Mouse (Mus musculus): Measurements from ENCODE around the gene Aadat. TPM values are rescaled to one million over a fixed set of nuclear protein-coding genes. Genes with fewer than 3 reads are reported as not detected.
A peak's percentile ranks its signal among the peaks of the same experiment; 100 is the strongest.
"Not testable (repeated sequence)": the region's sequence is repeated elsewhere in the genome, so short reads cannot be mapped to it uniquely, and the experiment has no call there.

The Aadat gene
- polyA plus RNA-seq (2012; rRNA removed), result 0.78 and 0.93 TPM in 2 replicates

- peak; percentile 96 for DNase-seq (ENCODE audit: low read depth)
- TF ChIP-seq CTCF (IDR thresholded peaks at IDR 0.05; ENCODE audit: borderline replicate concordance, extremely low read depth, insufficient read depth, insufficient read length) (peak; percentile 70; the same call in 1 of the 2 replicates), POLR2A (IDR thresholded peaks at IDR 0.05; ENCODE audit: borderline replicate concordance, extremely low read depth, insufficient read depth, insufficient read length, poor library complexity, severe bottlenecking) (no peak)
Measured at GRCm38 (mm10) chr8:60505653-60506521, at the start of gene Aadat. Gene Aadat, plus strand, starts transcription at chr8:60505932.

GRCm38 (mm10) chr8:60466686-60467335 lies 38.9 kb upstream of the Aadat start:
- DNase-seq (ENCODE audit: low read depth), result peak; percentile 89
- peak; percentile 94 for TF ChIP-seq CTCF (IDR thresholded peaks at IDR 0.05; ENCODE audit: borderline replicate concordance, extremely low read depth, insufficient read depth, insufficient read length)
- TF ChIP-seq POLR2A (IDR thresholded peaks at IDR 0.05; ENCODE audit: borderline replicate concordance, extremely low read depth, insufficient read depth, insufficient read length, poor library complexity, severe bottlenecking), result no peak

GRCm38 (mm10) chr8:60490147-60490546 lies 15.6 kb upstream of the Aadat start:
- no peak for DNase-seq (ENCODE audit: low read depth)
- TF ChIP-seq POLR2A (IDR thresholded peaks at IDR 0.05; ENCODE audit: borderline replicate concordance, extremely low read depth, insufficient read depth, insufficient read length, poor library complexity, severe bottlenecking) (no peak), CTCF (IDR thresholded peaks at IDR 0.05; ENCODE audit: borderline replicate concordance, extremely low read depth, insufficient read depth, insufficient read length) (no peak)

GRCm38 (mm10) chr8:60491871-60492270 lies 13.9 kb upstream of the Aadat start:
- no peak for DNase-seq (ENCODE audit: low read depth)
- TF ChIP-seq CTCF (IDR thresholded peaks at IDR 0.05; ENCODE audit: borderline replicate concordance, extremely low read depth, insufficient read depth, insufficient read length) (no peak), POLR2A (IDR thresholded peaks at IDR 0.05; ENCODE audit: borderline replicate concordance, extremely low read depth, insufficient read depth, insufficient read length, poor library complexity, severe bottlenecking) (no peak)

- no peak for DNase-seq (ENCODE audit: low read depth)
- no peak for TF ChIP-seq CTCF (IDR thresholded peaks at IDR 0.05; ENCODE audit: borderline replicate concordance, extremely low read depth, insufficient read depth, insufficient read length)
- TF ChIP-seq POLR2A (IDR thresholded peaks at IDR 0.05; ENCODE audit: borderline replicate concordance, extremely low read depth, insufficient read depth, insufficient read length, poor library complexity, severe bottlenecking), result no peak
Measured at GRCm38 (mm10) chr8:60492471-60492870, 13.3 kb upstream of the Aadat start.

- no peak for TF ChIP-seq POLR2A (IDR thresholded peaks at IDR 0.05; ENCODE audit: borderline replicate concordance, extremely low read depth, insufficient read depth, insufficient read length, poor library complexity, severe bottlenecking)
- TF ChIP-seq CTCF (IDR thresholded peaks at IDR 0.05; ENCODE audit: borderline replicate concordance, extremely low read depth, insufficient read depth, insufficient read length), result no peak
- no peak for DNase-seq (ENCODE audit: low read depth)
Measured at GRCm38 (mm10) chr8:60494606-60495005, 11.1 kb upstream of the Aadat start.

- not testable (repeated sequence) for DNase-seq (ENCODE audit: low read depth)
Measured at GRCm38 (mm10) chr8:60495046-60495445, 10.7 kb upstream of the Aadat start.

- TF ChIP-seq CTCF (IDR thresholded peaks at IDR 0.05; ENCODE audit: borderline replicate concordance, extremely low read depth, insufficient read depth, insufficient read length), result no peak
- TF ChIP-seq POLR2A (IDR thresholded peaks at IDR 0.05; ENCODE audit: borderline replicate concordance, extremely low read depth, insufficient read depth, insufficient read length, poor library complexity, severe bottlenecking), result no peak
- no peak for DNase-seq (ENCODE audit: low read depth)
Measured at GRCm38 (mm10) chr8:60503098-60503497, 2.6 kb upstream of the Aadat start, which contains the start of gene Gm10283. Gene Gm10283, minus strand, starts transcription at chr8:60503198.

- no peak for TF ChIP-seq POLR2A (IDR thresholded peaks at IDR 0.05; ENCODE audit: borderline replicate concordance, extremely low read depth, insufficient read depth, insufficient read length, poor library complexity, severe bottlenecking)
- no peak for DNase-seq (ENCODE audit: low read depth)
Measured at GRCm38 (mm10) chr8:60518286-60518685, 12.6 kb downstream of the Aadat start.

- TF ChIP-seq CTCF (IDR thresholded peaks at IDR 0.05; ENCODE audit: borderline replicate concordance, extremely low read depth, insufficient read depth, insufficient read length) (no peak), POLR2A (IDR thresholded peaks at IDR 0.05; ENCODE audit: borderline replicate concordance, extremely low read depth, insufficient read depth, insufficient read length, poor library complexity, severe bottlenecking) (no peak)
- DNase-seq (ENCODE audit: low read depth), result peak; percentile 25
Measured at GRCm38 (mm10) chr8:60534945-60535344, 29.2 kb downstream of the Aadat start.

- DNase-seq (ENCODE audit: low read depth), result no peak
Measured at GRCm38 (mm10) chr8:60566783-60567182, 61.1 kb downstream of the Aadat start.

GRCm38 (mm10) chr8:60577231-60577630 lies 71.5 kb downstream of the Aadat start:
- peak; percentile 62 for DNase-seq (ENCODE audit: low read depth)
- no peak for TF ChIP-seq CTCF (IDR thresholded peaks at IDR 0.05; ENCODE audit: borderline replicate concordance, extremely low read depth, insufficient read depth, insufficient read length)
- no peak for TF ChIP-seq POLR2A (IDR thresholded peaks at IDR 0.05; ENCODE audit: borderline replicate concordance, extremely low read depth, insufficient read depth, insufficient read length, poor library complexity, severe bottlenecking)

More at GRCm38 (mm10) chr8:60566783-60567182, 61.1 kb downstream of the Aadat start:
- TF ChIP-seq CTCF (IDR thresholded peaks at IDR 0.05; ENCODE audit: borderline replicate concordance, extremely low read depth, insufficient read depth, insufficient read length) (no peak), POLR2A (IDR thresholded peaks at IDR 0.05; ENCODE audit: borderline replicate concordance, extremely low read depth, insufficient read depth, insufficient read length, poor library complexity, severe bottlenecking) (no peak)

All from brain, embryonic 14.5 days (tissue).